Mouse (Mus musculus): ENCODE results near the gene Fyco1.

The Fyco1 gene

GRCm38 (mm10) chr9:123851713-123852448 is at the start of gene Fyco1:
TSS of gene Fyco1 (minus strand) at chr9:123851899.
- DNase-seq = peak; percentile 99

GRCm38 (mm10) chr9:123872049-123872448 is 20.4 kb upstream of the Fyco1 start:
- no peak for DNase-seq

DNA sequence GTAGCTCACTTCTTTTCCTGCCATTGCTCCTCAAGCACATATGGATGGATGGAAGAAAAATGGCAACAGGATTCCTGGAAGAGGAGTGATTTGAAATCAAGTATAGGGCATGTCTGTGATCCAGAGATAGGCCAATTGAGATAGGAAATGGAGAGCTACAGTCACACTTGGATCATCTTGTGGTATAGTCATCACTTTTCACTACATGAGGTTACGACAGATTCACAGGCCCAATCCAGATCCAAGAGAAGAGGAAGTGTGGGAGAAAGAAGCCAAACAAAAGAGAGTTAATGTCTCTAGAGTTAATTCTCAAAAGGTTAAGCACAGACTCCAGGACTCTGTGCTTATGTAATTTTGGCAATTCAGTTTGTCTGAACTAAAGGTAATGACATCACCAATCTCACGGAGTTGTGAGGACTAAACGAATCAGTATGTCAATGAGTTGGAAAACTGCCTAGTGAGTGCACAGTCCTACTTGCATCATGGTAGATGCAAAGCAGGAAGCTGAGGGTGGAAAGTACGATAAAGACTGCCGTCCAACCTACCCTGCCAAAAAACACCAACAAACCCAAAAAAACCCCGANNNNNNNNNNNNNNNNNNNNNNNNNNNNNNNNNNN is 17.6 kb upstream of the Fyco1 start:
- DNase-seq = no peak

GRCm38 (mm10) chr9:123863641-123864040 is 11.9 kb upstream of the Fyco1 start:
- DNase-seq = no peak

- no peak for DNase-seq
These were observed 11.4 kb upstream of the Fyco1 start for GRCm38 (mm10) chr9:123862895-123863616.

- no peak for DNase-seq
These were observed 10.2 kb upstream of the Fyco1 start, which contains the start of gene Xcr1 for GRCm38 (mm10) chr9:123861929-123862328. TSS of gene Xcr1 (minus strand) at chr9:123862029.

GRCm38 (mm10) chr9:123856836-123857235 is 5.1 kb upstream of the Fyco1 start:
- no peak for DNase-seq

GRCm38 (mm10) chr9:123852449-123853390 is 1.0 kb upstream of the Fyco1 start:
- peak; percentile 47 for DNase-seq

DNA sequence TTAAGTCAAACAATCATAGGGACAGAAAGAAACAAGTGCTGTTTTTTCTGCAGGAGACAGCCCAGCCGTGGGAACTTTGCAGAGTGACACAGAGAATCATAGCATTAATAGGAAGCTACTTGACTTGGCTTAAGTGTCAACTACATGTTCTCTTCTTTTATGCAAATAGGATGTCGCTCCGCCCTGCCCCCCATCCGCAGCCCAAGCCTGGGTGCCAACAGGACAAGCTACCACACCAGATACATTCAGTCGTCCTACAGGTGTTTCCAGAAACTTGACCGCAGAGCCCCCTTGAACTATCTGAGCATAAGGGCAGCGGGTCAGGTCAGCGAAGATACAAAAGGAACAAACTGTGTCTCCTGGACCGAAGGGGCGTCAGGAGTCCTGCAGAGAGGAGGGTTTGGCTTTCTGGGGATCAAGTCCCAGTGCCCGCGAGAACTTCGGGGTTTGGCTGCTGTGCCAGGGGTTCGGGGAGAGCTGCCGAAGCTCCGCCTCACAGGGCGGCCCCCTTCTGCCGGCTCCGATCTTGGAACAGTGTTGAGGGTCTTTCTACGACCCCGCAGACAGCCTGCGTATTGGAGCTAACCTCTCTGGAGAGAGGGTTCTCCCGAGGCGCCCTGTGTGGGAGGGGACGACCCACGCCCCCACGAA is 512 bp downstream of the Fyco1 start:
- DNase-seq = no peak

GRCm38 (mm10) chr9:123850705-123851061 is 1.0 kb downstream of the Fyco1 start:
- peak; percentile 49 for DNase-seq

GRCm38 (mm10) chr9:123849976-123850695 is 1.6 kb downstream of the Fyco1 start:
- DNase-seq = peak; percentile 35

GRCm38 (mm10) chr9:123846490-123846889 is 5.2 kb downstream of the Fyco1 start:
- DNase-seq = no peak

DNA sequence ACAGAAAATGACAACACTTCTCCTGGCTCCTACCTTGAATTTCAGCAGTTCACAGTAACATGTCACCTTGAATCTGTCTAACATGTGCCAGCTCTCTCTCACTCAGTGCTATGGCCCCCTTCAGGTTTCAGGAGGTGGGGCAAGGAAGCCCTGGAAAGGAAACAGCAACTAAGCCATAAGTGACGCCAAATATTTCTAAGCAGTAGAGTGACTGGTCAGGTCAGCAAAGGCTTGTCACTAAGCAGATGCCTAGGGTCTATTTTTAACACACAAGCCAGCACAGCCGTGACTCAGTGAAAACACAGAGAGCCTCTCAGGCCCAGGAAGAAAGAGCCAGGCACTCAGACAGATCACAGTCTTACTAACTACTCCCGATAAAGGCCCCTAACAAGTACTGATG is 6.6 kb downstream of the Fyco1 start:
- DNase-seq = no peak

- DNase-seq = no peak
These were observed 7.2 kb downstream of the Fyco1 start for GRCm38 (mm10) chr9:123844468-123844867.

DNA sequence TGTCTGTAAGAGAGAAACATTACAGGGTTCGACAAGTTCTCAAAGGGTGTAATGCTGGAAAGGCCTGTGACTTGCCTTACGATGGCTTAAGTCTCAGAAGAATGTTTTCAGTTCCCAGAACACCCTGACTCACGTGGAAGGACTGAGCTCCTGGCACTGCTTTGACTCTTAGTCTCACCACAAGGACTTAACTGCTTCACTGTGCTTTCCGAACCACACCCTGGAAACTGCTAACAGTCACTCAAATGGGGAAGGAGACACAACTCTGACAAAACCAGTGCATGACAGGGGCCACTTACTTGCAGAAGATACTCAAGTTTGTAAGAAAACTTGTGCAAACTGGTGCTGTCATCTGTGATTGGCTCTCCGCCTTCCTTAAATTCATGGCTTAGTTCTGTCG is 11.5 kb downstream of the Fyco1 start:
- no peak for DNase-seq

DNA sequence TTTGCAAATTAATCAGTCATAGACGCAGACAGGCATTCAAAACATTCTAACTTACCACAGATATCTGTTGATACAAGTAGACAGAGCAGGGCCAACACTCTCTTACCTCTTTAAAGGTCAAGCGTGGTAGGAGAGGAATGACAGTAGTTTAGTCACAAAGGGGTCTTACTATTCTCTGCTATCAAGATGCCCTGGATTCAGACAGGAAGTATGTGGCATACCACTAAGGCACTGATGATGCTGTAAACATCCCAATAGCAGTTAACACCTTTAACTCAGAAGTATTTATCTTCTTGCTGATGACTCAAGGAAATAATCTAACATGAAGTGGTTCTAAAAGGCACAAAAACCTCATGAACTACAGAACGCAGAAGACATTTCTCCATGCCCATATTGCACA is 15.8 kb downstream of the Fyco1 start:
- DNase-seq = no peak

- peak; percentile 93 for DNase-seq
These were observed 22.8 kb downstream of the Fyco1 start for GRCm38 (mm10) chr9:123828916-123829315.

GRCm38 (mm10) chr9:123826631-123827030 is 25.1 kb downstream of the Fyco1 start:
- no peak for DNase-seq

DNA sequence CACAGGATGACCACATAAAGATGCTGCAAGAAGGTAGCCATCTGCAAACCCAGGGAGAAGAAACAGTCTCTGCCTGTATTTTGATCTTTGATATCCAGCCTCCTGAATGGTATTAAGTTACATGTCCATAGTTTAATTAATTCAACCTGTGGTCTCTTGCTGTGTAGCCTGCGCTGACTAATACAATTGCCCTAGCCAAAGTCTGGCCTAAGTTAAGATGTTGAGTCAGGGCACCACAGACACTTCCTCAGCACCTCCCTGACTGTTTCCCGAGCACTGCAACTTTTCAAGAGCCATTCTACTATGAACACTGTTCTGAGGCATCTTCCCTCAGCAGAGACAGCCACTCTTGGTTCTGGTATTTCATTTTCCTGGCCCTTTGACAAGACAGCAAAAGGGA is 33.1 kb downstream of the Fyco1 start:
- DNase-seq = no peak

DNA sequence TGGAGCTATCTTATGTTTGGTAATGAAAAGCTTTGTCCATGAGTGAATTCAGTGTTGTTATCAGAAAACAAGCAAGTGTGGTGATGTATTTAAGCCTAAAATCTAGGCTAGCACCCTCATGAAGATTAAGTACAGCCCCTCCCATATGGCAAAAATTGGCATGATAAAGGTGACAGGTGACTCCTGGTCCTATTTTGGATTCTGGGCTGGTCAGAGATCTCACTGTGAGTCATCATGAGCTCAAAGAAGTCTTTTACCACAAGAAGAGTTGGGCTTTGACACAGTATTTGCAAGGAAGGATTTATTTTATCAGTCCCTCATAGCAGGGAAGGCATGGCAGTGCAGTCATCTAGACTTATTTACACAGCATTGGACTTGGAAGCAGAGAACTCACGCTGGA is 35.7 kb downstream of the Fyco1 start:
- peak; percentile 60 for DNase-seq

DNA sequence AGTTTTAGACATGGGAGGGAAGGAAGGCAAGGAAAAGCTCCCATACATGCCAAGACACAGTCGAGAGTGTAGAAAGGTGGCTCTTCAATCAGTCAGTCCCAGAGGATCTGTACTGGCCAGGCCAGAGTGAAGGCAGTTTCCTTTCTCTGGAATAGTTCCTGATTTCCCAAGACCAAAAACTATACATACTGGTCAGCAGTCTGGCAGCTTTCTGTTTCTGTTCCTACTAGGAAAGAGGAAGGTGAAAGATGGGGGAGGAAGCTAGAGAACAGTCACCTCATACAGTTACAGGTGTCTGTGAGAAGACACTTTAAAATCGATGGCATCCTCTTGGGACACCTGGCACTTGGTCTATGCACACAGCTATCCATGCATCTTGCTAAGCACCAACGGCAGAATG is 36.3 kb downstream of the Fyco1 start:
- no peak for DNase-seq

- peak; percentile 64 for DNase-seq
These were observed 36.9 kb downstream of the Fyco1 start for GRCm38 (mm10) chr9:123814821-123815220.
